Mouse (Mus musculus) gastrocnemius, adult 2 months (tissue): ENCODE data around the gene Gm42791. TPM values are rescaled to one million over a fixed set of nuclear protein-coding genes. Genes with fewer than 3 reads are reported as not detected.

Experiments used
- DNase-seq: peaks from one replicate; pipeline ENCODE4 v3.0.0; 2022
- H3K27ac ChIP-seq: fragments of 200-600 bp; 2 replicates; pipeline ENCODE4 v1.8.1; 2022; ENCODE audit warnings: mild to moderate bottlenecking
- H3K4me3 ChIP-seq: fragments of 200-600 bp; 2 replicates; pipeline ENCODE4 v1.8.1; 2022; ENCODE audit warnings: mild to moderate bottlenecking, moderate library complexity
- CTCF ChIP-seq: fragments of 200-600 bp; IDR thresholded peaks from 2 replicates; pipeline ENCODE4 v1.8.1; 2022; ENCODE audit warnings: antibody characterized with exemption, mild to moderate bottlenecking, moderate library complexity
- intact Hi-C: fragments of 180-260 bp; cut with DNase I; formaldehyde crosslinking; loops from one replicate; pipeline ENCODE4 v1.15.1; 2025
- total RNA-seq, 2 experiments: library from RNA; stranded (reverse); gene quantifications; 2 replicates each; pipeline ENCODE4 v1.2.3; 2021

Gene Gm42791
- total RNA-seq, 2 experiments from 2014 or later, result 2.8 to 5.1 TPM

DNA sequence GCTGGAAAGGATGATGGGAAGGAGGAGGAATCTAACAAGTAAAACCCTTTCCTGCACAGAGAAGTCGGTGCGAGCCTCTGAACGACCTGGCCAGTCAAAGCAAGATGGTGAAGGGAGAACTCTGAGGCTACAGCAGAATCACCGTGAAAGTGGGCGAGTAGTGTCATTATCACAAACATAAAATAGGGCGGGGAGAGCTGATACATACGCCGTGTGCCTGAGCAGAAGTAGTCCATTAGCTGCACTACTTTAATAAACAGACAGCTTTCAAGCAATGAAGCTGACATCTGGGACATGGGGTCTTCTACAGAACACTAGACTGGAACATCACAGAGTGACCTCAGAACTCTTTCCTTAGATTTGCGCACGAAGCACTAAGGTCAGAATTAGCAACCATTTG lies 98.4 kb downstream of the Gm42791 start:
- intact Hi-C loops, result no loop called here
- Histone ChIP-seq H3K4me3 (no peak overlapping the region), H3K27ac (no peak overlapping the region)
- TF ChIP-seq CTCF, result no peak
- DNase-seq, result no peak

DNA sequence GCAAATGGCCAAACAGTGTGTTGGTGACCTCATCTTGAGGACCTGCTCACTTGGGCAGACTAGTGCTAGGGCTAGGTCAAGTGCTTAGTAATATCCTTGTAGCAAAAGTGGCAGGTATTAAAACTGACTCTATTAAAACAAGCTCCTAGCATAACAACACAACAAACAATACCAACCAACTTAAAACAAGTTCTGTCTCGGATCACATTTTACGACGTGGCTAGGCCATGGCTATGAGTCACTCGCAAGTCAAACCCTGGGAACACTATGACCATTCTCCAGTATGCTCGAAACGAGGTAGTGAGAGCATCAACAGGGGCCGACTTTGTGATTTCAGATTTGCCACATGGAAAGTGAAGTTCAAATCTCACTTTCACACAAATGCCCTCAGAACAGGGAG lies 99.1 kb downstream of the Gm42791 start:
- no peak overlapping the region for H3K4me3 ChIP-seq
- TF ChIP-seq CTCF, result no peak
- no peak for DNase-seq
- intact Hi-C loops, result no loop called here
- no peak overlapping the region for H3K27ac ChIP-seq

DNA sequence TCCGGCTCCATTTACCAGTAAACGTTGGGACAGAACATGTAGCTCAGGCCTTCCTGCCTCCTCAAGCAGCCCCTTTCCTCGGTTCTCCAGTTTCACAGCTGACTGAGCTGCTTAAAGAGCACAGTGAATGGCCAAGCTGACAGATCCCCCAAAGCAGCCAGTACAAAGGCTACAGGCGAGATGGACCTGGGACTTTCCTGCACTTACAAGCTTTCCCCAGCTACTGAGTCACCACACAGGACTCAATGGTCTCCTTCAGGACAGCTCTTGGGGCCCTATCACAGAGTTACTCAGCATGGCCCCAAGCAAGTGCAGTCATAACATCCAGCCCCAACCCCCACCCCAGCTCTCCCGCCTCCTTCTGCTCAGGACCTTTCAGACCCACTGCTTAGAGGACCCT lies 99.9 kb downstream of the Gm42791 start:
- intact Hi-C loops, result no loop called here
- H3K27ac ChIP-seq, result no peak overlapping the region
- no peak for TF ChIP-seq CTCF
- H3K4me3 ChIP-seq, result no peak overlapping the region
- no peak for DNase-seq

DNA sequence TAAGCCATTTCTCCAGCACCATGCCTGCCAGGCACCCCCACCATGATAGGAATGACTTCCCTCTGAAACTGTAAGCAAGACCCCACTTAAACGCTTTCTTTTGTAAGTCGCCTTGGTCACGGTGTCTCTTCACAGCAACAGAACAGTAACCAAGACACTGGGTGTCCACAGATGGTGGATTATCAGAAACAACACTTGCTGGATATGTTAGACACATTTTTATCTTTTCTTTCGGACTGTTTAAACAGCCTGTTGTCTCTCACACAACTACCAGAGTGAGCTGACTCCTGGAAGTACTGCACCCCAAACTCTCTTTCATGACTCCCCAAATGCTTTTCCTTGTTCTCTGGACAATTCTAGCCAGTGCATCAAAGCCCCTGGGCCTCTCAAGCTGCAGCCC lies 104.7 kb downstream of the Gm42791 start:
- no peak overlapping the region for H3K27ac ChIP-seq
- no peak for DNase-seq
- TF ChIP-seq CTCF, result no peak
- no peak overlapping the region for H3K4me3 ChIP-seq
- intact Hi-C loops, result no loop called here

DNA sequence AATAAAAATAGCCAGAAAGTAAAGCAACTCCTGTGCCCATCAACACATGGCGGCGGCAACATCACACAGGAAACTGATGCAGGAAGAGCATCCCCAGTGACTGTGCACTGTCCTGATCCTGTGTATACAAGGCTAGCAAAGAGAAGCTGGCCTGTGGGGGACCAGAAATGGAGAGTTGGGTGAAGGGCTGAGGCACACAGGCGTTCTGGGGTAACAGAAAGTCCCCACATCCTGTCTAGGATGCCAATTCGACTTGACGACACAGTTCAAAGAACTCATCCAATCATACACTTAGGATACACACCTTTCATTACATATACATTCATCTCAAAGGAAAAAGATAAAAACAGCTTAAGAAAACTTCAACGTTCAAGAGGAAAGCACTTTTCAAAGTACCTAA lies 106.9 kb downstream of the Gm42791 start:
- intact Hi-C loops, result no loop called here
- no peak for DNase-seq
- no peak overlapping the region for H3K27ac ChIP-seq

DNA sequence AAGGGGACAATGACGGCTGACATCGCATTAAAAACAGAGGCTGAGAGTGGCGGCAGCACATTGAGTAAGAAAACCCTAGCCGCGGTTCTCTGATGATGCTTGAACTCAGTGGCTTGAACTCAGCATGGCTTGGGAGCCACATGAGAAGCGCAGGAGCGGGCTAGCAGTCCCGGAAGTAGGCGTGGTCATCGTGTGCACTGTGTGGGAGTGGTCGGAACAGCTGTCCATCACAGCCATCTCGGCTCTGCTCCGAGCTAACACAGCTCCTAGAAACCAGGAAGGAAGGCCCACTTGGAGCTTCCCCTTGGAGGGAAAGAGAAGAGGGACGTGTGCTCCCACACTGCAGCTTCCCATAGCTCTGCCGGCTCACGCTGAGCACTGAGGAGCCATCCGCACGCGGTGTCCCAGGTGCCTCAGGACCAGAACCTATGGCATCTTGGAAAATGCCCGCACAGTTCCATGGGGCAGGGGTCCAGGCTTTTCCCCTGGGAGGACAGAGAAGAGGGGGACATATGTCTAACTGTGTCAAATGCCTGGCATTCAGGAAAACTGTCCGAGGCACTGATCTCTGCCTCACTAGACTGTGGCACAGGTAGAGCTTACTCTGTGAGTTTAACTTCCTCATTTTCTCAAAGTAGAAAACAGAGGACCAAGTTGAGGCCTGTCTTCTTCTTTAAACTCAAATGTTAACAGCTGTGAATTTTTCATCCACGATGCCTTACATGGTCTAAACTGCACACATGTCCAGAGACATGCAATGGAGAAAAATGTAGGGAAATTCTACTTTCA lies 108.9 kb downstream of the Gm42791 start:
- intact Hi-C loops, result no loop called here
- DNase-seq, result no peak
- TF ChIP-seq CTCF, result no peak
- no peak overlapping the region for H3K27ac ChIP-seq
- H3K4me3 ChIP-seq, result no peak overlapping the region

More for the DNA sequence above, 106.9 kb downstream of the Gm42791 start:
- TF ChIP-seq CTCF, result no peak
- H3K4me3 ChIP-seq, result no peak overlapping the region

DNA sequence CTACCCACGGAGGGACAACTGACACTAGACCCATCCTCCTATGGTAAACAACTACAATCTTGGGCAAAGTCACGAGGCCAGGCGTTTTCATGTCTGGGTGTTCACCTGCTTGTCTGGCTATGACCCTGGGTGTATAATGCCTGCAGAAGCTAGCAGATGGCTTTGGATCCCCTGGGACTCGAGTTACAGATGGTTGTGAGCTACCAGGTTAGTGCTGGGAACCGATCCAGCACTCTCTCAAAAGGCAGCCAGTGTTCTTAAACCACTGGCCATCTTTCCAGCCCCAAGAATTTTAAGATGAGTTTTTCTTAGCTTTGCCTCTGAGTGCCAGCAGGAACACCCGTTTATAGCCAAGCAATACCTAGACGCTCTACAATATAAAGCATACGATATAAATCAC lies 111.3 kb downstream of the Gm42791 start:
- peak; percentile 31 for DNase-seq
- TF ChIP-seq CTCF, result no peak
- Histone ChIP-seq H3K4me3 (no peak overlapping the region), H3K27ac (no peak overlapping the region)
- intact Hi-C loops, result no loop called here

DNA sequence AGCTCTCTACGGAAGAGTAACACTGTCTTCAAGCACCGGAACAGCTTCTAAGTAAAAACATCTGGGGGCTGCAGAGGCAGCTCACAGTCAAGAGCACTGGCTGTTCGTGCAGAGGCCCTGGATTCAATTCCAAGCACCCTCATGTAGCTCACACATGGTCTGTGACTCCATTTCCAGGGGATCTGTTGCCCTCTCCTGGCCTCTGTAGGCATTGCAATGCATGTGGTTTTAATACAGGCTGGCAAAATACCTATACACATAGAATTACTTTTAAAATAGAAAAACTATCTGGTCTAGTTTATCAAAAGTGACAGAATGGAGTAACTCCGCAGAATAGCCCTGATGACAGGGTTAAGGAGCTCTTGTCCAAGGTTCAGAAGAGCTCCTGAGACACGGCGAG lies 115.7 kb downstream of the Gm42791 start:
- no peak for DNase-seq
- Histone ChIP-seq H3K27ac (no peak overlapping the region), H3K4me3 (no peak overlapping the region)
- peak; percentile 49 for TF ChIP-seq CTCF
- intact Hi-C loops, result no loop called here

DNA sequence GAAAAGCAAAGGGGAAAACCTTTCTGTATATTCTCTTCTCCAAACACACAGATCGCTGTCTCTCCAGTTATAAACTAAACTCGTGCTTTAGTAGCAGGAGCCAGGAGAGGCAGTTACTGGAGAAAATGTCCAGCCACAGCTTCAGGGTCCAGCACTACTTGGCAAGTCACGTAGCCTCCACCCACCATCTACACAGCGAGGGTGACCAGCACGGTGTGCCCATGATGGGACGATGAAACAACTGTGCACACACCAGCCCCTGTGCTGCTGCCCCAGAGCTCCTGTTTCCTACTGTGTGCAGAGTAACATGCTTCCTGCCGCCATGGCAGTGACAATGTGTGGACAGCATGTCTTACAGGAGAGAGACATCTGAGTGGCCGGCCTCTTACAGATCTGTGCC lies 121.8 kb downstream of the Gm42791 start:
- intact Hi-C loops, result no loop called here
- TF ChIP-seq CTCF, result no peak

DNA sequence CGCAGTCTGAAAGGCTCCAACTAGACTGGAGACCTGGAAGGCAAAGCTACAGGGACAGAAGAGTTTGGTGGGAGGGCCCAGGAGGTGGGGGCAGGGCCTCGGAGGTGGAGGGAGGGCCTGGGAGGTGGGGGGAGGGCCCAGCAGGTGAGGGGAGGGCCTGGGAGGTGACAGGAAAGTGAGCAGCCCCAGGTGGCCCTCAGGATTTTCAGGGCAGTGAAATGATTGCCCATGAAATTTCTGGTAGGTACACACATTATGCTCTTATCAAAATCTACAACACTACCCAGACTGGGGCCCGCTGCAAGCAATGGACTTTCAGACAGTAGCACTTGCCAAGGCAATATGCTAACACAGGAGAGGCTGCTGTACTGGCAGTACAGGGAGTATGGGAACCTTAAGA lies 125.4 kb downstream of the Gm42791 start:
- TF ChIP-seq CTCF, result no peak
- Histone ChIP-seq H3K4me3 (no peak overlapping the region), H3K27ac (no peak overlapping the region)
- intact Hi-C loops, result no loop called here
- no peak for DNase-seq

More for the DNA sequence above, 121.8 kb downstream of the Gm42791 start:
- DNase-seq, result no peak
- H3K4me3 ChIP-seq, result no peak overlapping the region
- H3K27ac ChIP-seq, result no peak overlapping the region

DNA sequence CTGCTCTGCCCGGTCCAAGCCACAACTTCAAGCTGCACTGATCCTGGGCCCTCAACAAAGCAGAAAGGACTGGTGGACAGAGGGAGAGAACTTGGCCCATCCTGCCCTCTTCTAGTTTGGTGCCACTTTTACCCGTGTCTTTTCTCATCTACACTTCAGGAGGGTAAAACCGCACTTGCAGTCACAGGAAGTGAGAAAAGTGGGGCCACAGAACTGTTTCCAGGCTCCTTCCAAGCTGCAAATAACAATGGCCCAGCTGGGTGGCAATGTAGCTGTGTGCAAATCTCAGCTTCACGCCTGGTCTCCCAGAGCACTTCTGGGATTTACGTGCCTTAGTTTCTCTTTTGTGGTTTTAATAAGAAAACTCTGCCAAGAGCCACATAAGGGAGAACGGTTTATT lies 127.2 kb downstream of the Gm42791 start:
- Histone ChIP-seq H3K27ac (no peak overlapping the region), H3K4me3 (no peak overlapping the region)
- intact Hi-C loops, result no loop called here
- no peak for TF ChIP-seq CTCF
- DNase-seq, result no peak

DNA sequence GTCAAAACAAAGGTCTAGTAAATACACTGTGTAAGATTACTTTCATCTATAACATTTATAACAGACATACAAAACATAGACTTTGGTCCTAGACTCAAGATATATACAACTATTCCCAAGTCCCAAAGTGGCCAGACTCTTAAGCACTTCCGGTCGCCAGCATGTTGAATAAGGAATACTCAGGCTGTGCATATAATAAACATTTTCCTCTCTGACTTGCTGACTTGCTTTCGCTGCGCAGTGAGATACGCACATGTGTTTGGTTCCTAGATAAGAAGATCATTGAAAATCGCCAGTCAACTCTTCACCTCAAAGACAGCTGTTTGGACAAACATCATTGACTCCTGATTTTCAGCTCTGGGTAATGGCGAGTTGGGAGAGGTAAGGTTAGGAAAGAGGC lies 127.8 kb downstream of the Gm42791 start:
- intact Hi-C loops, result no loop called here
- Histone ChIP-seq H3K4me3 (no peak overlapping the region), H3K27ac (no peak overlapping the region)
- TF ChIP-seq CTCF, result no peak
- no peak for DNase-seq

DNA sequence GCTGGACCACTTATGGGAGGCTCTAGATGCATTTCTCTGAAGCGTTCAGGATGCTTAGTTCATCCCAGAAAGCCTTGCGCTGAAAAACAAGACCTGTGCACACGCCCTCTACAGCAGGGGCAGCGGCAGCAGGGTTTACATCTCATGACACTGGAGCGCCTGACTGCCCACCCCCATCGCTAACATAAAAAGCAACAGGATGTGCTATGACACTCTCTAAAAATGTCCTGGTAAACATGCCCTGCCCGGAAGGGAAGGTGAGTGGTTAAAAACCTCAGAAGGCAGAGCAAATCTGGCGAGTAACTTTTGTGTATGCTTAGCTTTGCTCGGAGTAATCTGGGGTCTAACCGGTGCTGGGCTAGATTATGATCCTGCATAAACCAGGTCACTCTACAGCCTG lies 128.4 kb downstream of the Gm42791 start:
- no peak overlapping the region for H3K27ac ChIP-seq
- no peak for DNase-seq
- no peak for TF ChIP-seq CTCF
- H3K4me3 ChIP-seq, result no peak overlapping the region
- intact Hi-C loops, result no loop called here

DNA sequence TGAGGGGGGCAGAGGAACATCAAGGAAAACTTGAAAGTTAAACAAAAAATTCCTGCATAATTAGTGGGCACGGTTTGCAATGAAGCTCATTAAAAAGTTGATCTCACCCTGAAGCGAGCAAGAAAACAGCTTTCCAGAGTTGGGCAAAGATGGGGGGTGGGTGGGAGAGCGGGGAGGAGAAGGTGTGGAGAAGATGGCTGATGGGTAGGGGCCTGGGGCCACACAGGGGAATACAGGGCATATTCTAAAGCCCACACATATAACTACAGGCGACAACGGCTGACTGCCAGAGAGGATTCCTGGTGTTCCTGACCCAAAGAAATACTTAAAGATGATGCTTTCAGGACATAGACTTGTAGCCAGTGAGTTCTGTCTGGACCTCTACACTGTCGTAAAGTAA lies 131.5 kb downstream of the Gm42791 start:
- Histone ChIP-seq H3K27ac (no peak overlapping the region), H3K4me3 (no peak overlapping the region)
- intact Hi-C loops, result no loop called here
- no peak for DNase-seq
- no peak for TF ChIP-seq CTCF
